Mouse (Mus musculus) fibroblast of lung, adult 2 months (primary cell): ENCODE results near the gene Mcat.
A peak's percentile ranks its signal among the peaks of the same experiment; 100 is the strongest.

Source experiments
- DNase-seq: peaks from one replicate; pipeline ENCODE4 v3.0.0-alpha.2; 2011; ENCODE audit warnings: low read depth

Mcat gene

DNA sequence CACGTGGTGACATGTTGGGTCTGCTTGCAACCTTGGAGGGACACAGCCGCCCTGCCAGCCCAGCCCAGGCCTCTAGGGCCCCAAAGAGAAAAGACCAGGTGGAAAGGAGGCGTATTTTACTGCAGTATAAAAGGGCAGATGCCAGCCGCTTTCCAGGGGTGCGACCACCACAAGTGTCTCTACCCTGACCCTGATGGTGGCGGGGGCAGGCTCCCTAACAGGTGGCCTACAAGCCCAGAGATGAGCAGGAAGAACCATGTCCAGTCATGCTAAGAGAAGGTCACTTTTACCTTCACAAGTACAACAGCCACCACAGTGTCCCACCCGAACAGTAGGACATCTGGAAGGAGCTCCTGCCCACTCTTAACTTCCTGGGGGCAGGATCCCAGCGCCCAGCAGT lies 12.0 kb upstream of the Mcat start:
- no peak for DNase-seq

- peak; percentile 65 for DNase-seq
Observed at GRCm38 (mm10) chr15:83574731-83575351, 11.3 kb upstream of the Mcat start.

GRCm38 (mm10) chr15:83573606-83574005 lies 10.0 kb upstream of the Mcat start:
- DNase-seq, result no peak

DNA sequence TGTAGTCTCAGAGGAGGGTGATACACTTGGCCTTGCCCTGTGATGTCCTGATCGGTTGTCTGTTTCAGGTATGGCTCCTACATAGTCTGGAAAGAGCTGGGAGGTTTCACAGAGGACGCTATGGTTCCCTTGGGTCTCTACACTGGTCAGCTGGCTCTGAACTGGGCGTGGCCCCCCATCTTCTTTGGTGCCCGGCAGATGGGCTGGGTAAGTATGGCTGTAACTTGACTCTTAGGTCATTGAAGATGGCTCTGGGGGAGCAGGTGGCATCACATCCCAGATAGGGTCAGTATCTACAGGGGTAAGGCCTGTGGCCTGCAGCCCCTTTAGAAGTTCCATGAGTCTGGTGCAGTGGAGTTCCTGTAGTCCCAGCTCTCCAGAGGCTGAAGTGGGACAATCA lies 8.5 kb upstream of the Mcat start:
- no peak for DNase-seq

DNA sequence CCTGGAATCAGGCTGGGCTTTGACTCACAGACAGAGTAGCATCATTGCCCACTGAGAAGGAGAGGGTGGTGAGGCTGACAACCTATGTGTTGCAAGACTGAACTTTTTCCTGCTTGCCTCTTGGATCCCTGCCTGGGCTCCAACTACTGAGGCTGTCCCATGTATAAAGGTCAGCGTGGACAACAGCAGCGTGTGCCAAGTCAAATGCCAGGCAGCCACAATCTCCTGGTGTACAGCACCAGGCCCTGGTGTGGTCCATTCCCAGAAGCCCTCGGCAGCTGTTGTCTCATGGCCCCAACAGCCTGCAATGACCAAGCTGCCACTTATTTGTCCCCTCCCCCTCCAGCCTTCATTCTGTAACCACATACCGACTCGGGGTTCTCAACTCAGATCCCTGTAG lies 8.0 kb upstream of the Mcat start:
- DNase-seq, result peak; percentile 68

GRCm38 (mm10) chr15:83570641-83571040 lies 7.1 kb upstream of the Mcat start:
- DNase-seq, result no peak

DNA sequence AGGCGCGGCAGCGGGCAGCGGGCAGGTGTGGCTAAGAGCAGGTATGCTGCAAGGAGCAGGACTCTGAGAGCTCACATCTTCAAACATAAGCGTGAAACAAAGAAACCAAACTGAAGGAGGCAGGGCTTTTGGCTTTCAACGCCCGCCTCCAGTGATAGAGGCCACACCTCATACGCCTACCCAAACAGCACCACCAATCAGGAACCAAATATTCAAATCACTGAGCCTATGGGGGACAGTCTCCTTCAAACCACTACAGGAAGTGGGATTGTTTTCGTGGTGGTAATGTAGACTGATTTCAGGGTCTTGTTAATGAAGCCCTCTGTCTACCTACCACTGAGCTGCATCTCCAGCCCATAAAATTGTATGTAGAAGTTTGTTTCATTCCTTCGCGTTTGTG lies 6.1 kb upstream of the Mcat start:
- no peak for DNase-seq

DNA sequence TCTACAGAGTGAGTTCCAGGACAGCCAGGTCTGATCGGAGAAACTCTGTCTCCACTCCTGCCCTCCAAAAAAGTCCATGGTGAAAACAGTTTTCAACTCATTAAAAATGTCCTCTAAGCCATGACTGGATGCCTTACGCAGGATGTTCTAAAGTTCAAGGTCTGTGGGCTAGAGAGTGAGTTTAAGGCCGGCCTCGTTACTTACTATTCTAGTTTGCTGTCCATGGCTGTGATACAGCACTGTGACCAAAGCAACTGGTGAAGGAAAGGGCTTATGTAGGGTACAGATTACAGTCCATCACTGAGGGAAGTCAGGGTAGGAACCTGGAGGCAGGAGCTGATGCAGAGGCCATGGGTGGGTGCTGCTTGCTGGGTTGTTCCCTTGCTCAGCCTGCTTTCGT lies 5.0 kb upstream of the Mcat start:
- no peak for DNase-seq

GRCm38 (mm10) chr15:83567728-83568127 lies 4.1 kb upstream of the Mcat start:
- DNase-seq, result no peak

- DNase-seq, result no peak
Observed at GRCm38 (mm10) chr15:83566006-83566405, 2.4 kb upstream of the Mcat start.

DNA sequence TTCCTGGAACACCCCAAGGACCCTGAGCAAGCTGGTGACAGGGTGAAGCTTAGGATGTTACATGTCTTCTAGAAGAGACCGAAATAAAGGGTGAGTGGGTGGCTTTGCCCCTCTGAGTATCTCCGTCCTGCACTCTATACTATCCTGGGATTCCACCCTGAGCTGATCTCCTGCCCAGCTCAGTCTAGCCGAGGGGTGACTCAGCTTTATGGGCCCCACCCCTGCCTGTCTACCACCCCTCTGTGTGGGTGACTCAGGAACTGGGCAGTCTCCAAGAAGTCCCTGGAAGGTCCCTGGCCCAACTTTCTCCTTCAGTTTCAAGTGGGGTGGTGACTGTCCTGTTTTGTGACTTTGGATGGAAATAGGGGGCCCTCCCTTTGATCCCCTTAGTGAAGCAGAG lies 1.8 kb upstream of the Mcat start:
- DNase-seq, result peak; percentile 82

DNA sequence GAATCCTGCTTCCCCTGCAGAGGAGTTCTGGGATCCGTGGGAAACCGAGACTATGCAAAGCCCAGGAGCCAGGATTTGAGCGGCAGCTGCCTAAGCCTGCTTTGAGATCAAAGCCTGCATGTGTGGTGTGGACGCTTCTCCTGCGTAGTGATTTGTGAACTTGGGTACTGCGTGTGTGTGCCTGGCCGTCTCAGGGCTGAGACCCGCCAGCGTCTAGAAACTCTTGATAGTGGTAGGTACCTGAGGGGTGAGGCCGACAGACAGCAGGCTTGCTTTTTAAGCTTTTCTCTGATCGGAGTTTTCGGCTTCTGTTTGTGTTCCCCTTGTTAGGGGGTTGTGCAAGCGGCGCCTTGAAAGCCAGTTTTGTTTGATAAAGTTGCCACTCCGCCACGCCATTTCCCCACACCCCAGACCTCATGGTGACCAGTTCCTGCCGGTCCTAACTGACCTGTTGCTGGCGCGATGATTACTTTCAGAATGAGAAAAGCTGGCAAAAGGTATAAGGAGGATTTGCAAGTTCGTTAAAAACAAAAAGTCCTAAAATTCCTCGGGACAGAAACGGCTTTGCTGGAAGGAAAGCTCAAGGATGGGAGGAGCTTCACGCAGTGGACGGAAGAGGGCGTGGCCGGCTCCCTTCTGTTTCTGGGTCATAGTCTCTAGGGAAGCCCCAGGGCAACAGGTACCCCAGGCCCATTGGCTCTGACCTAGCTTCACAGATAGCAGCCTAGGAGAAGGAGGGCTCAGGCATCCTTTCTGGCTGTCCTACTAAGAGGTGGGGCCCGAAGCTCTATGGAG lies 467 bp upstream of the Mcat start:
- peak; percentile 44 for DNase-seq

- DNase-seq, result peak; percentile 95
Observed at GRCm38 (mm10) chr15:83562626-83563270, 839 bp downstream of the Mcat start.

DNA sequence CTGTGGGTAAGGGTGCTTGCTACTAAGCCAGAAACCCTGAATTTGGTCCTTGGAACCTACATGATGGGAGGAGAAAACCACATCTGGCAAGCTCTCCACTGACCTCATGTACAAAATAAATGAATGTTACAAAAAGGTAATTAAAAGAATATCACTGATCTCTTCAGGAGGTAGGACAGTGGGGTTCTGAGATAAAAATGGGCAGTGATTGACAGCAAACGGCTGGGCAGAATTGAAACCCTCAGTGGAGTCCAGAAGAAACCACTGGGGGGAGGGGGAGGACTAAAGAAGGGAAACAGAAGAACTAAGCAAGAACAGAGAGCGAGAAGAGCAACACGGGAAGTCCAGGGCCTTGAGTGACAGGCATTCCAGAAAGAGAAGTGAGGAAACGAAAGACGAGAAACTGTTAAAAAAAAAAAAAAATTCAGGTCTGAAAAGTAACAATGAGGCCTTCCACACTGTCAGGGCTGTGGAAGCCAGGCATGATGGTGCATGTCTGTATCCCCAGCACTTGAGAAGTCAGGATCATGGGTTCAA lies 2.6 kb downstream of the Mcat start:
- no peak for DNase-seq

DNA sequence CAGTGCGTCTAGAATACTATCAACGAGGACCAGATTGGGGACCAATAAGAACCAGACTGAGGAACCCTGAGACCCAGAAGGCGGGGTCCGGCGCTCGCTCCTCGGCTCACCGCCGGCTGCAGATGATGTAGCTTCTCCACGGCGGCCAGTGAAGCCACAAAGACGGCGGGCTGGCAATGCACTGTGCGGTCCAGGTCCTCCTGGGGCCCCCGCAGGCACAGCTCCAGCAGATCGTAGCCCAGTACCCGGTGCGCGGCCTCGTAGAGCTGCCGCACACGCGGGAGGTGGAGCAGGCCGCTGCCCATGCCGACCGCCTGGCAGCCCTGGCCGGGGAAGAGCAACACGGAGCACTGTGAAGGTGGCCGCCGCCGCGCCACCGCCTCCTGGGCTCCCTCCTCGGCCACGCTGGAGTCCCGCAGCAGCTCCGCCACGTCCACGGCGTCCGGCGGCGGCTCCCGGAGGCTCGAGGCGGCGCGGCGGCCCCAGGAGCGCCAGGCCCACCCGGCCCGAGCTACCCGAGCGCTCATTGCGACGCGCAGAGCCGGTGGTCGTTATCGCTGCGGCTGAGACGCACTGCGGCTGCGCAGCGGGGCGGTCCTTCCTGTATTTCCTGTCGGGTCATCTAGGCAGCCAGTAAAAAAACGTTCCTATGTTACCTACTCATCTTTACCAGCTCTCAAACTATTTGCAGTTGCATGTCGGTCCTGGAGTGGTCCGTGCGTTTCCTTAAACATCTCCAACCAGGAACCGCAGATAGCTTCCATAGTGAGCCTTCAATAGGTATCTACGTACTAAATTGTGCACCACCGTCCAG lies 8.2 kb downstream of the Mcat start:
- peak; percentile 49 for DNase-seq

DNA sequence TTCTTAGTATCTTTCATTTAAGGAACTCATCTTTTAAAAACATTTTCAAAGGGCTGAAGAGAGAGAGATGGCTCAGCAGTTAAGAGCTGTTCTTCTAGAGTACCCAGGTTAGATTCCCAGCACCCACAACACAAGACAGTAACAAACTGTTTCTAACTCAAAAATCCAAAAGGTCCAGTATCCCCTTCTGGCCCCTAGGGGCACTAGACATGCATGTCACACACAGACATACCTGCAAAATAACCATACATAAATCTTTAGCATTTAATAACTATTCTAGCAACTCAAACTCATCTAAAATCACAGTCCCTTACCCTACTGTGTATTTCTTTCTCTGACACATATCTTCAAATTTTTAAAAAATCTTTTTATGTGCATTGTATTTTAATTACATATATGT lies 9.8 kb downstream of the Mcat start:
- no peak for DNase-seq

GRCm38 (mm10) chr15:83550137-83550536 lies 13.4 kb downstream of the Mcat start:
- DNase-seq, result no peak

GRCm38 (mm10) chr15:83547144-83547543 lies 16.4 kb downstream of the Mcat start:
- DNase-seq, result no peak

DNA sequence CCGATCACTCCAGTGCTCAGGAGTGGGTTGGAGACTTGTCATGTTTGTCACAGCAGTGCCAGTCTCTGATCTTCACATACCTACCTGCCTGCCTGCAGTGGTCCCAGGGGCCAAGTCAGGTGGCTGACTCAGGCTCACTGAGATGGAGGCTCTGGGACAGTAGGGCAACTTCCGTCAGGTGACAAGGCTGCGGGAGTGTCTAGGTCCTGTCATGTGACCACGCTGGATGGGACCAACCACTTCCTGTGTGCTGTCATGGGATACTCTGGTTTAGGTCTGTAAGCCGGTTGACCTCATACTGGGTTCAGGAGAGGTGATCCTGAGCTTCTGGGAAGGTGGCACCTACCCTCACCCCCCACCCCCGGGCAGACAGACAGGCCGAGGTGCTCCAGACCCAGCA lies 17.6 kb downstream of the Mcat start:
- no peak for DNase-seq

GRCm38 (mm10) chr15:83541647-83542287 lies 21.8 kb downstream of the Mcat start:
- DNase-seq, result no peak

GRCm38 (mm10) chr15:83539905-83540304 lies 23.7 kb downstream of the Mcat start:
- DNase-seq, result no peak

- no peak for DNase-seq
Observed at GRCm38 (mm10) chr15:83538855-83539254, 24.7 kb downstream of the Mcat start.
